Mouse (Mus musculus): ENCODE data around the gene Ppt1. TPM values are rescaled to one million over a fixed set of nuclear protein-coding genes. Genes with fewer than 3 reads are reported as not detected.
A peak's percentile ranks its signal among the peaks of the same experiment; 100 is the strongest.
"Not testable (repeated sequence)": the region's sequence is repeated elsewhere in the genome, so short reads cannot be mapped to it uniquely, and the experiment has no call there.

The Ppt1 gene
- polyA plus RNA-seq (2015; fragmentation: Nextera tagmentation; extraction: Ambion mirVana) = 76.1 and 82.4 TPM in 2 replicates

- H3K27ac ChIP-seq = peak within 1 kb of the TSS; percentile 58
- ATAC-seq (replicated peaks; ENCODE audit: low FRiP score) = peak; percentile 92
Observed at GRCm38 (mm10) chr4:122835530-122836402, at the start of gene Ppt1. Gene Ppt1 (plus strand): TSS chr4:122836242.

GRCm38 (mm10) chr4:122789335-122790089 lies 46.5 kb upstream of the Ppt1 start:
- Histone ChIP-seq H3K27me3 (no peaks in the 10 kb centered on the region), H3K9ac (no peak overlapping the region), H3K4me1 (no peaks in the 10 kb centered on the region), H3K36me3 (no peaks in the 10 kb centered on the region), H3K4me3 (replicated peaks) (no peak overlapping the region), H3K27ac (no peak overlapping the region), H3K9me3 (replicated peaks) (no peaks in the 10 kb centered on the region), H3K4me2 (no peak overlapping the region)
- WGBS = 61% methylated on average over 4 of the region's 4 CpGs
- ATAC-seq (replicated peaks; ENCODE audit: low FRiP score) = no peak

More at GRCm38 (mm10) chr4:122835530-122836402, at the start of gene Ppt1:
- peaks cover 14% of the 10 kb centered on the region for H3K4me1 ChIP-seq
- peak within 1 kb of the TSS; percentile 82 for H3K4me3 ChIP-seq (replicated peaks)
- H3K27me3 ChIP-seq = no peaks in the 10 kb centered on the region
- 0 out of 2 replicates have a peak, but pooled peaks cover 4% of the 10 kb centered on the region for H3K36me3 ChIP-seq
- peak within 1 kb of the TSS; percentile 80 for H3K9ac ChIP-seq
- no peaks in the 10 kb centered on the region for H3K9me3 ChIP-seq (replicated peaks)
- peak within 1 kb of the TSS; percentile 88 for H3K4me2 ChIP-seq
- 4% methylated on average over 31 of the region's 31 CpGs for WGBS

GRCm38 (mm10) chr4:122808108-122808507 lies 27.9 kb upstream of the Ppt1 start:
- Histone ChIP-seq H3K27ac (no peak overlapping the region), H3K4me1 (no peaks in the 10 kb centered on the region), H3K9ac (no peak overlapping the region), H3K27me3 (peaks cover 7% of the 10 kb centered on the region; the same call in 1 of the 2 replicates), H3K36me3 (no peaks in the 10 kb centered on the region), H3K9me3 (replicated peaks) (no peaks in the 10 kb centered on the region), H3K4me3 (replicated peaks) (no peak overlapping the region), H3K4me2 (no peak overlapping the region)
- 26% methylated on average over 4 of the region's 4 CpGs for WGBS
- ATAC-seq (replicated peaks; ENCODE audit: low FRiP score) = peak; percentile 60; the same call in 1 of the 2 replicates

GRCm38 (mm10) chr4:122811180-122811579 lies 24.9 kb upstream of the Ppt1 start:
- Histone ChIP-seq H3K4me2 (no peak overlapping the region), H3K4me1 (no peaks in the 10 kb centered on the region), H3K27ac (no peak overlapping the region), H3K9ac (no peak overlapping the region), H3K9me3 (replicated peaks) (no peaks in the 10 kb centered on the region), H3K4me3 (replicated peaks) (no peak overlapping the region), H3K36me3 (no peaks in the 10 kb centered on the region), H3K27me3 (peaks cover 7% of the 10 kb centered on the region; the same call in 1 of the 2 replicates)
- ATAC-seq (replicated peaks; ENCODE audit: low FRiP score) = no peak
- 55% methylated on average over 1 of the region's 1 CpGs for WGBS

GRCm38 (mm10) chr4:122811824-122812223 lies 24.2 kb upstream of the Ppt1 start:
- Histone ChIP-seq H3K4me2 (no peak overlapping the region), H3K27me3 (peaks cover 6% of the 10 kb centered on the region; the same call in 1 of the 2 replicates), H3K9ac (no peak overlapping the region), H3K4me1 (no peaks in the 10 kb centered on the region), H3K9me3 (replicated peaks) (no peaks in the 10 kb centered on the region), H3K27ac (no peak overlapping the region), H3K4me3 (replicated peaks) (no peak overlapping the region), H3K36me3 (no peaks in the 10 kb centered on the region)
- 71% methylated on average over 2 of the region's 2 CpGs for WGBS
- no peak for ATAC-seq (replicated peaks; ENCODE audit: low FRiP score)

GRCm38 (mm10) chr4:122816202-122816601 lies 19.8 kb upstream of the Ppt1 start:
- H3K9me3 ChIP-seq (replicated peaks) = no peaks in the 10 kb centered on the region
- H3K4me2 ChIP-seq = no peak overlapping the region
- 79% methylated on average over 1 of the region's 1 CpGs for WGBS
- H3K27me3 ChIP-seq = no peaks in the 10 kb centered on the region
- no peak overlapping the region for H3K27ac ChIP-seq
- H3K4me3 ChIP-seq (replicated peaks) = no peak overlapping the region
- H3K4me1 ChIP-seq = no peaks in the 10 kb centered on the region
- no peak overlapping the region for H3K9ac ChIP-seq
- no peak for ATAC-seq (replicated peaks; ENCODE audit: low FRiP score)
- H3K36me3 ChIP-seq = no peaks in the 10 kb centered on the region

GRCm38 (mm10) chr4:122820941-122821340 lies 15.1 kb upstream of the Ppt1 start:
- H3K27ac ChIP-seq; H3K4me2 ChIP-seq; H3K4me3 ChIP-seq (replicated peaks); H3K9me3 ChIP-seq (replicated peaks); H3K36me3 ChIP-seq; H3K9ac ChIP-seq; H3K4me1 ChIP-seq; H3K27me3 ChIP-seq; ATAC-seq (replicated peaks; ENCODE audit: low FRiP score): not testable (repeated sequence)
- WGBS = 32% methylated on average over 10 of the region's 10 CpGs

- no peaks in the 10 kb centered on the region for H3K27me3 ChIP-seq
- H3K4me2 ChIP-seq = no peak overlapping the region
- no peaks in the 10 kb centered on the region for H3K4me1 ChIP-seq
- no peaks in the 10 kb centered on the region for H3K36me3 ChIP-seq
- no peak for ATAC-seq (replicated peaks; ENCODE audit: low FRiP score)
- H3K9me3 ChIP-seq (replicated peaks) = no peaks in the 10 kb centered on the region
- H3K9ac ChIP-seq = no peak overlapping the region
- H3K4me3 ChIP-seq (replicated peaks) = no peak overlapping the region
- no peak overlapping the region for H3K27ac ChIP-seq
Observed at GRCm38 (mm10) chr4:122827651-122828050, 8.4 kb upstream of the Ppt1 start.

- Histone ChIP-seq H3K9me3 (replicated peaks) (no peaks in the 10 kb centered on the region), H3K9ac (no peak overlapping the region), H3K27me3 (no peaks in the 10 kb centered on the region), H3K4me1 (no peaks in the 10 kb centered on the region), H3K27ac (no peak overlapping the region), H3K4me3 (replicated peaks) (no peak overlapping the region), H3K36me3 (no peaks in the 10 kb centered on the region), H3K4me2 (no peak overlapping the region)
- 91% methylated on average over 6 of the region's 6 CpGs for WGBS
- no peak for ATAC-seq (replicated peaks; ENCODE audit: low FRiP score)
Observed at GRCm38 (mm10) chr4:122829339-122829738, 6.7 kb upstream of the Ppt1 start.

GRCm38 (mm10) chr4:122831888-122832287 lies 4.2 kb upstream of the Ppt1 start:
- peak; percentile 47 for ATAC-seq (replicated peaks; ENCODE audit: low FRiP score)
- Histone ChIP-seq H3K9ac (no peak overlapping the region), H3K27ac (no peak overlapping the region), H3K4me1 (peaks cover 10% of the 10 kb centered on the region), H3K9me3 (replicated peaks) (no peaks in the 10 kb centered on the region), H3K27me3 (no peaks in the 10 kb centered on the region), H3K4me3 (replicated peaks) (no peak overlapping the region), H3K4me2 (no peak overlapping the region), H3K36me3 (no peaks in the 10 kb centered on the region)
- 18% methylated on average over 1 of the region's 1 CpGs for WGBS

GRCm38 (mm10) chr4:122836403-122836775 lies 347 bp downstream of the Ppt1 start:
- H3K4me1 ChIP-seq = peaks cover 14% of the 10 kb centered on the region
- ATAC-seq (replicated peaks; ENCODE audit: low FRiP score) = peak; percentile 59
- H3K27me3 ChIP-seq = no peaks in the 10 kb centered on the region
- H3K9me3 ChIP-seq (replicated peaks) = no peaks in the 10 kb centered on the region
- 0 out of 2 replicates have a peak overlapping the region, but pooled peaks have one; percentile 58 for H3K27ac ChIP-seq
- under 1% methylated on average over 7 of the region's 7 CpGs for WGBS
- H3K4me3 ChIP-seq (replicated peaks) = peak overlapping the region; percentile 82
- peak overlapping the region; percentile 88 for H3K4me2 ChIP-seq
- peak overlapping the region; percentile 80 for H3K9ac ChIP-seq
- peaks cover 10% of the 10 kb centered on the region for H3K36me3 ChIP-seq

GRCm38 (mm10) chr4:122837180-122837730 lies 1.2 kb downstream of the Ppt1 start:
- no peak overlapping the region for H3K27ac ChIP-seq
- no peak for ATAC-seq (replicated peaks; ENCODE audit: low FRiP score)
- H3K27me3 ChIP-seq = no peaks in the 10 kb centered on the region
- H3K4me2 ChIP-seq = peak overlapping the region; percentile 88
- WGBS = 80% methylated on average over 6 of the region's 6 CpGs
- no peak overlapping the region for H3K9ac ChIP-seq
- H3K9me3 ChIP-seq (replicated peaks) = no peaks in the 10 kb centered on the region
- H3K4me1 ChIP-seq = peaks cover 14% of the 10 kb centered on the region
- no peak overlapping the region for H3K4me3 ChIP-seq (replicated peaks)
- peaks cover 19% of the 10 kb centered on the region for H3K36me3 ChIP-seq
